Mouse (Mus musculus): Measurements from ENCODE around the gene Hsd11b2. TPM values are rescaled to one million over a fixed set of nuclear protein-coding genes. Genes with fewer than 3 reads are reported as not detected.

The Hsd11b2 gene
- polyA plus RNA-seq (2012; rRNA removed; ENCODE audit: low replicate concordance) = 11.0 and 11.1 TPM in 2 replicates

GRCm38 (mm10) chr8:105518436-105519313, at the start of gene Hsd11b2:
Hsd11b2 (plus strand) TSS chr8:105518755.

GRCm38 (mm10) chr8:105471314-105472015, 47.1 kb upstream of the Hsd11b2 start, which contains the start of gene Tppp3:
Tppp3 (minus strand) TSS chr8:105471526.

GRCm38 (mm10) chr8:105496439-105497180, 21.9 kb upstream of the Hsd11b2 start, which contains the start of gene Zdhhc1:
Zdhhc1 (minus strand) TSS chr8:105496902.

GRCm38 (mm10) chr8:105565952-105566702, 47.6 kb downstream of the Hsd11b2 start, which contains the start of gene Atp6v0d1:
Atp6v0d1 (minus strand) TSS chr8:105566047.

Other genes with a start within 250 kb of the Hsd11b2 start
- 1.0 and 1.4 TPM in 2 replicates for gene Hsf4, start 249.0 kb upstream of the Hsd11b2 start, polyA plus RNA-seq (2012; rRNA removed; ENCODE audit: low replicate concordance)
- gene Nol3, start 242.6 kb upstream of the Hsd11b2 start, polyA plus RNA-seq (2012; rRNA removed; ENCODE audit: low replicate concordance) = 0.64 and 0.90 TPM in 2 replicates
- gene 4931428F04Rik, start 228.9 kb upstream of the Hsd11b2 start, polyA plus RNA-seq (2012; rRNA removed; ENCODE audit: low replicate concordance) = 0.97 and 2.4 TPM in 2 replicates
- gene Exoc3l, start 222.7 kb upstream of the Hsd11b2 start, polyA plus RNA-seq (2012; rRNA removed; ENCODE audit: low replicate concordance) = 3.0 and 3.4 TPM in 2 replicates
- gene E2f4, start 221.1 kb upstream of the Hsd11b2 start, polyA plus RNA-seq (2012; rRNA removed; ENCODE audit: low replicate concordance) = 107 and 138 TPM in 2 replicates
- gene Elmo3, start 213.2 kb upstream of the Hsd11b2 start, polyA plus RNA-seq (2012; rRNA removed; ENCODE audit: low replicate concordance) = 58.7 and 87.7 TPM in 2 replicates
- gene Lrrc29, start 192.5 kb upstream of the Hsd11b2 start, polyA plus RNA-seq (2012; rRNA removed; ENCODE audit: low replicate concordance) = 6.5 and 8.6 TPM in 2 replicates
- 120 and 146 TPM in 2 replicates for gene Tmem208, start 192.4 kb upstream of the Hsd11b2 start, polyA plus RNA-seq (2012; rRNA removed; ENCODE audit: low replicate concordance)
- gene Fhod1, start 170.8 kb upstream of the Hsd11b2 start, polyA plus RNA-seq (2012; rRNA removed; ENCODE audit: low replicate concordance) = 18.1 and 20.1 TPM in 2 replicates
- gene Slc9a5, start 169.9 kb upstream of the Hsd11b2 start, polyA plus RNA-seq (2012; rRNA removed; ENCODE audit: low replicate concordance) = 3.2 and 4.5 TPM in 2 replicates
- 0.33 and 0.41 TPM in 2 replicates for gene Plekhg4, start 145.5 kb upstream of the Hsd11b2 start, polyA plus RNA-seq (2012; rRNA removed; ENCODE audit: low replicate concordance)
- 0.06 TPM in 1 of 2 replicates, not detected in the other for gene Kctd19, start 105.3 kb upstream of the Hsd11b2 start, polyA plus RNA-seq (2012; rRNA removed; ENCODE audit: low replicate concordance)
- 0.22 TPM in 1 of 2 replicates, not detected in the other for gene Lrrc36, start 105.2 kb upstream of the Hsd11b2 start, polyA plus RNA-seq (2012; rRNA removed; ENCODE audit: low replicate concordance)
- gene Tppp3, start 47.2 kb upstream of the Hsd11b2 start, polyA plus RNA-seq (2012; rRNA removed; ENCODE audit: low replicate concordance) = 53.0 and 57.7 TPM in 2 replicates
- 17.9 and 29.4 TPM in 2 replicates for gene Zdhhc1, start 21.9 kb upstream of the Hsd11b2 start, polyA plus RNA-seq (2012; rRNA removed; ENCODE audit: low replicate concordance)
- gene Atp6v0d1, start 47.3 kb downstream of the Hsd11b2 start, polyA plus RNA-seq (2012; rRNA removed; ENCODE audit: low replicate concordance) = 48.4 and 63.4 TPM in 2 replicates
- 7.7 and 13.9 TPM in 2 replicates for gene Ripor1, start 86.5 kb downstream of the Hsd11b2 start, polyA plus RNA-seq (2012; rRNA removed; ENCODE audit: low replicate concordance)
- 5.0 and 7.2 TPM in 2 replicates for gene Ctcf, start 117.8 kb downstream of the Hsd11b2 start, polyA plus RNA-seq (2012; rRNA removed; ENCODE audit: low replicate concordance)
- 0.31 TPM in 1 of 2 replicates, not detected in the other for gene Agrp, start 118.6 kb downstream of the Hsd11b2 start, polyA plus RNA-seq (2012; rRNA removed; ENCODE audit: low replicate concordance)
- 3.2 and 7.0 TPM in 2 replicates for gene Carmil2, start 167.5 kb downstream of the Hsd11b2 start, polyA plus RNA-seq (2012; rRNA removed; ENCODE audit: low replicate concordance)
- gene Acd, start 182.3 kb downstream of the Hsd11b2 start, polyA plus RNA-seq (2012; rRNA removed; ENCODE audit: low replicate concordance) = 29.2 and 30.8 TPM in 2 replicates
- 6.5 and 10.2 TPM in 2 replicates for gene Pard6a, start 182.4 kb downstream of the Hsd11b2 start, polyA plus RNA-seq (2012; rRNA removed; ENCODE audit: low replicate concordance)
- gene 4933405L10Rik, start 188.9 kb downstream of the Hsd11b2 start, polyA plus RNA-seq (2012; rRNA removed; ENCODE audit: low replicate concordance) = not detected in 2 replicates
- gene Enkd1, start 189.5 kb downstream of the Hsd11b2 start, polyA plus RNA-seq (2012; rRNA removed; ENCODE audit: low replicate concordance) = 4.9 and 7.9 TPM in 2 replicates
- 8.5 and 9.1 TPM in 2 replicates for gene Gfod2, start 239.9 kb downstream of the Hsd11b2 start, polyA plus RNA-seq (2012; rRNA removed; ENCODE audit: low replicate concordance)